Mouse (Mus musculus) hindbrain, embryonic 11.5 days (tissue): ENCODE data around the gene Rab31. TPM values are rescaled to one million over a fixed set of nuclear protein-coding genes. Genes with fewer than 3 reads are reported as not detected.

ENCODE experiments used
- ATAC-seq: fragments of 200-750 bp; cut with Nextera tagmentation; 2 replicates; pipeline ENCODE4 v1.8.0; 2017; ENCODE audit warnings: mild to moderate bottlenecking, moderate TSS enrichment, moderate library complexity; ENCODE audit not compliant: low FRiP score
- DNase-seq: peaks from one replicate; pipeline ENCODE4 v3.0.0-alpha.2; 2015; ENCODE audit warnings: low spot score
- H3K27ac ChIP-seq: fragments of 300-500 bp; sonication (generic); 2 replicates; pipeline ENCODE4 v1.5.1; 2014; ENCODE audit warnings: mild to moderate bottlenecking, low read depth, low read length
- H3K27me3 ChIP-seq: fragments of 300-500 bp; sonication (generic); 2 replicates; pipeline ENCODE4 v1.6.1; 2014; ENCODE audit warnings: mild to moderate bottlenecking, low read length, moderate library complexity, mixed read lengths; ENCODE audit not compliant: control insufficient read depth, insufficient read depth
- H3K36me3 ChIP-seq: fragments of 300-500 bp; sonication (generic); 2 replicates; pipeline ENCODE4 v1.6.1; 2014; ENCODE audit warnings: mild to moderate bottlenecking, low read length, moderate library complexity, mixed read lengths; ENCODE audit not compliant: control insufficient read depth, insufficient read depth
- H3K4me1 ChIP-seq: fragments of 300-500 bp; sonication (generic); replicated peaks from 2 replicates; pipeline ENCODE4 v1.6.1; 2014; ENCODE audit warnings: low read length, mixed read lengths; ENCODE audit not compliant: control insufficient read depth, insufficient read depth
- H3K4me2 ChIP-seq: fragments of 300-500 bp; sonication (generic); replicated peaks from 2 replicates; pipeline ENCODE4 v1.6.1; 2014; ENCODE audit warnings: mild to moderate bottlenecking, low read depth, low read length
- H3K4me3 ChIP-seq: fragments of 300-500 bp; sonication (generic); 2 replicates; pipeline ENCODE4 v1.5.1; 2014; ENCODE audit warnings: low read depth, low read length
- H3K9ac ChIP-seq: fragments of 300-500 bp; sonication (generic); 2 replicates; pipeline ENCODE4 v1.6.1; 2014; ENCODE audit warnings: low read depth, low read length
- H3K9me3 ChIP-seq: fragments of 300-500 bp; sonication (generic); 2 replicates; pipeline ENCODE4 v1.6.1; 2016; ENCODE audit warnings: low read length; ENCODE audit not compliant: control insufficient read depth
- WGBS: fragments of 180-500 bp; shearing (Covaris S2); extraction: QIAGEN DNeasy Blood & Tissue Kit; methylation state at CpG from one replicate; pipeline ENCODE4 v1.1.7; 2014; 5-methylcytosine and 5-hydroxymethylcytosine counted together
- polyA plus RNA-seq: library from polyadenylated mRNA; unstranded; fragments of >200 nt; fragmentation: Nextera tagmentation; extraction: Ambion mirVana; gene quantifications from 2 replicates; pipeline ENCODE4 v1.2.1, GENCODE M21; 2014

The Rab31 gene
- polyA plus RNA-seq, 1 experiment from 2014 or later: 74.8 TPM

DNA sequence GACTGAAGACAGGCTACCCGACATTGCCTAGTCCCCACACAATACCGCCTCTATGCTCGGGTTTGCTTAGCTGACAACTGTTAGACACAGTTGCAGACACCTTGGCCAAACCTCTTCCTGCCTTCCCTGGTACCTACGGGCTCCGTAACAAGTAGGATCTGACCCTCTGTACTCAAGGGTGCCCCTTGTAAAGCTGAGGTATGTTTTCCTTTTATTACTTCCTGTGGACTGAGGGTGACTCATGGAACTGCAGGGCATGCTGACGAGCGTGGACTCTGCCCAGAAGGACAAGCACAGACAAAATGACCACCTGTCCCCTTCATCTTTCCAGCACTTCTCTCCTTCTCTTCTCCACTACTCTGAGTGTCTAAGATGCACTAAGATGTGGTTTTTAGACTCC, 1.9 kb upstream of the Rab31 start:
- ATAC-seq (no peak), DNase-seq (no peak)
- 76% methylated on average over 7 of the region's 7 CpGs for WGBS
- Histone ChIP-seq H3K27ac (no peak overlapping the region), H3K9ac (no peak overlapping the region), H3K27me3 (no peaks in the 10 kb centered on the region), H3K4me3 (no peak overlapping the region), H3K4me1 (peaks cover 3% of the 10 kb centered on the region; the same call in 1 of the 2 replicates), H3K36me3 (no peaks in the 10 kb centered on the region), H3K9me3 (no peaks in the 10 kb centered on the region), H3K4me2 (no peak overlapping the region)

- Histone ChIP-seq H3K9ac (no peak overlapping the region), H3K27me3 (no peaks in the 10 kb centered on the region), H3K4me3 (no peak overlapping the region), H3K9me3 (no peaks in the 10 kb centered on the region), H3K27ac (no peak overlapping the region), H3K4me1 (peaks cover 3% of the 10 kb centered on the region; the same call in 1 of the 2 replicates), H3K36me3 (no peaks in the 10 kb centered on the region), H3K4me2 (no peak overlapping the region)
- 70% methylated on average over 4 of the region's 4 CpGs for WGBS
- ATAC-seq (no peak), DNase-seq (no peak)
Measured at GRCm38 (mm10) chr17:65773617-65774016, 1.1 kb upstream of the Rab31 start.

DNA sequence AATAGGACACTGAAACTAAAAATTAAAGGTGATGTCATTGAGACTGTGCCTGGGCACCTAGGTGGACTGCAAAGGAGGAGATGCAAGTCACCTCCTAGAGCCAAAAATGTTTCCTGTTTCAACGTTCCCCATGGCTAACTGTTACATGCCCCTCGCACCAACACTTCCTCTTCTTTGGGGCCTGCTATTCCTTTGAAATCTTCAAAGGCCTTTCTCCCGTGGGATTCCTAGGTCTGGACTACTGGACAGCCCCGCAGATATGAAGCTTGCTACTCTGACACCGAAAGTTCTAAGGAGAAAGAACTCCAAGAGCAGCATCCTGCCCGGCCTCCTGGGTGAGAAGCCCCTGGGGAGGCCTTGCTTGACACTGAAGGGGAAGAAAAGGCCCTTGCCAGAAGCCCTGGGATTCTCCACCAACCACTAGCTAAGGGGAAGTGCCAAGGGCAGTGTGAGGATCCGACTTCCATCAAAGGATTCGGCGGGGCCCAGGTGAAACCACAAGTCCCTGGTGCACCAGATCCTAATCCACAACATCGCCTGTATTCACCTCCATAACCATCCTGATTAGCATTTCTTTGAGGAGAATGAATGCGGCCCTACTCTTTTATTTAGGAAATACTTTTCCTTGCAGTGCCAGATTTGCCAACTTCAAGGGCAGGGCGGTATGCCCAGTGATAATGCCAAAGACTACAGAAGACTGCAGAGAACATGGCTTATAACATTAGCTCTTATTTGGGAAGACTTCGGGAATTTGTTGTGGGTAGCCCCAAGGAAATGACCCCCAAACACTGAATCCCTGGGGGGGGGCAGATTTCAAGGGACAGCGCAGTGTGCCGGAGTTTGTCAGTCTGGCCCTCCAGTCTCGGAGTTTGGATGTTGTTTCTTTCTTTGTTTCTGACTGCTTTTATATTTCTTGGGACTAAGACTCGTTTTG, 1.3 kb downstream of the Rab31 start:
- Histone ChIP-seq H3K4me3 (peak overlapping the region; percentile 79), H3K36me3 (no peaks in the 10 kb centered on the region), H3K4me1 (peaks cover 5% of the 10 kb centered on the region; the same call in 1 of the 2 replicates), H3K27me3 (no peaks in the 10 kb centered on the region), H3K4me2 (peak overlapping the region; percentile 89), H3K9ac (peak overlapping the region; percentile 93), H3K27ac (no peak overlapping the region), H3K9me3 (no peaks in the 10 kb centered on the region)
- DNase-seq (no peak), ATAC-seq (no peak)
- 23% methylated on average over 17 of the region's 17 CpGs for WGBS

GRCm38 (mm10) chr17:65768486-65768885, 4.1 kb downstream of the Rab31 start:
- Histone ChIP-seq H3K27me3 (no peaks in the 10 kb centered on the region), H3K4me1 (peaks cover 5% of the 10 kb centered on the region; the same call in 1 of the 2 replicates), H3K36me3 (no peaks in the 10 kb centered on the region), H3K4me2 (no peak overlapping the region), H3K9me3 (no peaks in the 10 kb centered on the region), H3K4me3 (no peak overlapping the region), H3K27ac (no peak overlapping the region), H3K9ac (no peak overlapping the region)
- ATAC-seq: no peak
- WGBS: 69% methylated on average over 5 of the region's 5 CpGs
- no peak for DNase-seq

DNA sequence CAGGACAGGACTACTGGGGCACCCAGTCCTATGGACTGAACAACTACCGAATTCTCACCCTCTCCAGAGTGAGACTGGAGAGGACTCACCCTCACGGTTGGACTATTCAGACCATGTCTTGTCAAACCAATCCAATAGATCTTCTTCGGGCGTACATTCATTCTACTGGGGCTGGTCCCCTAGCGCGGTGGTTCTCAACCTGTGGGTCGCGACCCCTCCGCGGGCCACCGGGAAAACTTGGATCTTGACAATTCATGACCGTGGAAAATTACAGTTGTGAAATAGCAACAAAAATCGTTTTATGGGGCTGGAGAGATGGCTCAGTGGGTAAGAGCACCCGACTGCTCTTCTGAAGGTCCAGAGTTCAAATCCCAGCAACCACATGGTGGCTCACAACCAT, 9.3 kb downstream of the Rab31 start:
- Histone ChIP-seq H3K4me1 (0 out of 2 replicates have a peak, but pooled peaks cover under 1% of the 10 kb centered on the region), H3K4me2 (no peak overlapping the region), H3K4me3 (no peak overlapping the region), H3K27ac (no peak overlapping the region), H3K9ac (no peak overlapping the region), H3K27me3 (no peaks in the 10 kb centered on the region), H3K36me3 (0 out of 2 replicates have a peak, but pooled peaks cover 2% of the 10 kb centered on the region), H3K9me3 (no peaks in the 10 kb centered on the region)
- DNase-seq (no peak), ATAC-seq (no peak)
- 92% methylated on average over 14 of the region's 14 CpGs for WGBS

GRCm38 (mm10) chr17:65757150-65757549, 15.4 kb downstream of the Rab31 start:
- no peak overlapping the region for H3K4me2 ChIP-seq
- H3K27me3 ChIP-seq: no peaks in the 10 kb centered on the region
- no peaks in the 10 kb centered on the region for H3K4me1 ChIP-seq
- ATAC-seq (no peak), DNase-seq (no peak)
- 89% methylated on average over 6 of the region's 6 CpGs for WGBS
- H3K9ac ChIP-seq: no peak overlapping the region
- no peak overlapping the region for H3K27ac ChIP-seq
- no peak overlapping the region for H3K4me3 ChIP-seq
- H3K9me3 ChIP-seq: 0 out of 2 replicates have a peak, but pooled peaks cover 3% of the 10 kb centered on the region
- H3K36me3 ChIP-seq: 0 out of 2 replicates have a peak, but pooled peaks cover 4% of the 10 kb centered on the region

DNA sequence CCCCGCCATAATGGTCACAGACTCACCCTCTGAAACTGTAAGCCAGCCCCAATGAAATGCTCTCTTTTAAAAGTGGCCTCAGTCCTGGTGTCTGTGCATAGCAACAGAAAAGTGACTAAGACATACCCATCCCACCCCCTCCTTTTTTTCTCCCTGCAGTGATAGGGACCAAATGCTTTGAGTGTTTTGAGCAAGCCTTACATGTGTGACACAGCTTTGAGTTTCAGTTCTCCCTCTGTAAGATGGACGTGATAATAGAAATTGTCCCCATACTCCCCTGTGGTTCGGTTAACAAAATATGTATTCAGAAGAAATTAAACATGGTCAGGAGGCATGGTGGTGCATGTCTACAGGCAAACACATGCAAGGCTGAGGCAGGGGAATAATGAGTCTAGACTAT, 16.7 kb downstream of the Rab31 start:
- Histone ChIP-seq H3K27me3 (no peaks in the 10 kb centered on the region), H3K9me3 (0 out of 2 replicates have a peak, but pooled peaks cover 3% of the 10 kb centered on the region), H3K4me1 (no peaks in the 10 kb centered on the region), H3K9ac (no peak overlapping the region), H3K36me3 (0 out of 2 replicates have a peak, but pooled peaks cover 4% of the 10 kb centered on the region), H3K27ac (no peak overlapping the region), H3K4me2 (no peak overlapping the region), H3K4me3 (no peak overlapping the region)
- ATAC-seq (no peak), DNase-seq (no peak)
- WGBS: 95% methylated on average over 3 of the region's 3 CpGs

- Histone ChIP-seq H3K27me3 (no peaks in the 10 kb centered on the region), H3K36me3 (0 out of 2 replicates have a peak, but pooled peaks cover 2% of the 10 kb centered on the region), H3K4me1 (no peaks in the 10 kb centered on the region), H3K4me3 (no peak overlapping the region), H3K4me2 (no peak overlapping the region), H3K9me3 (peaks cover 3% of the 10 kb centered on the region; the same call in 1 of the 2 replicates), H3K9ac (no peak overlapping the region), H3K27ac (no peak overlapping the region)
- DNase-seq (no peak), ATAC-seq (no peak)
- WGBS: 96% methylated on average over 6 of the region's 6 CpGs
Measured at GRCm38 (mm10) chr17:65753130-65753529, 19.4 kb downstream of the Rab31 start.
